Mouse (Mus musculus) neural tube, embryonic 12.5 days (tissue): ENCODE data around the gene Lrrc4b. TPM values are rescaled to one million over a fixed set of nuclear protein-coding genes. Genes with fewer than 3 reads are reported as not detected.

Experiments used
- ATAC-seq: fragments of 200-750 bp; cut with Nextera tagmentation; 2 replicates; pipeline ENCODE4 v1.8.0; 2017; ENCODE audit warnings: low read depth, mild to moderate bottlenecking, moderate TSS enrichment, moderate library complexity; ENCODE audit not compliant: low FRiP score
- H3K27ac ChIP-seq: fragments of 300-500 bp; sonication (generic); 2 replicates; pipeline ENCODE4 v1.5.1; 2016
- H3K27me3 ChIP-seq: fragments of 300-500 bp; sonication (generic); replicated peaks from 2 replicates; pipeline ENCODE4 v1.6.1; 2016; ENCODE audit warnings: mild to moderate bottlenecking
- H3K36me3 ChIP-seq: fragments of 300-500 bp; sonication (generic); 2 replicates; pipeline ENCODE4 v1.6.1; 2016; ENCODE audit warnings: mild to moderate bottlenecking
- H3K4me1 ChIP-seq: fragments of 300-500 bp; sonication (generic); 2 replicates; pipeline ENCODE4 v1.6.1; 2016
- H3K4me2 ChIP-seq: fragments of 300-500 bp; sonication (generic); replicated peaks from 2 replicates; pipeline ENCODE4 v1.6.1; 2016; ENCODE audit warnings: mild to moderate bottlenecking
- H3K4me3 ChIP-seq: fragments of 300-500 bp; sonication (generic); 2 replicates; pipeline ENCODE4 v1.5.1; 2016
- H3K9ac ChIP-seq: fragments of 300-500 bp; sonication (generic); 2 replicates; pipeline ENCODE4 v1.6.1; 2016; ENCODE audit warnings: mild to moderate bottlenecking
- H3K9me3 ChIP-seq: fragments of 300-500 bp; sonication (generic); 2 replicates; pipeline ENCODE4 v1.6.1; 2016; ENCODE audit warnings: mild to moderate bottlenecking
- WGBS: fragments of 180-500 bp; shearing (Covaris S2); methylation state at CpG from one replicate; pipeline ENCODE4 v1.1.7; 2016; 5-methylcytosine and 5-hydroxymethylcytosine counted together
- polyA plus RNA-seq: library from polyadenylated mRNA; unstranded; fragments of >200 nt; fragmentation: Nextera tagmentation; extraction: Ambion mirVana; gene quantifications from 2 replicates; pipeline ENCODE4 v1.2.1, GENCODE M21; 2016

The Lrrc4b gene
- polyA plus RNA-seq, 1 experiment from 2014 or later, result 10.4 TPM

DNA sequence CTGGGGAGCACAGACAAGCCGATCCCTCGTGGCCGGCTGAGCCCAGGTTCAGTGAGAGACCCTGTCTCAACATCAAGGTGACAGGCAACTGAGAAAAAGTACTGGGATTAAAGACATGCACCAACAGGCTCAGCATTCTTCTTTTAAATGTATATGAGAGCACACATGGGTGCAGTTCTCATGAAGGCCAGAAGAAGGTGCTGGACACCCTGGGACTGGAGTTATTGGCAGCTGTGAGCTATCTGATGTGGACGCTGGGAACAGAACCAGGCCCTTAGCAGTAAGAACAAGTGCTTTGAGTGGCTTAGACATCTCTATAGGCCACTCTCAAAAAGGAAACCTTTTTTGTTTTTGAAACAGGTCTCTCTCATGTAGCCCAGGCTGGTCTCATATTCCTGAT lies 17.7 kb upstream of the Lrrc4b start:
- Histone ChIP-seq H3K4me2 (no peak overlapping the region), H3K4me3 (no peak overlapping the region), H3K36me3 (no peaks in the 10 kb centered on the region), H3K27me3 (peaks cover 6% of the 10 kb centered on the region; the same call in 1 of the 2 replicates), H3K9me3 (no peaks in the 10 kb centered on the region), H3K27ac (no peak overlapping the region), H3K9ac (no peak overlapping the region), H3K4me1 (no peaks in the 10 kb centered on the region)
- 86% methylated on average over 4 of the region's 4 CpGs for WGBS
- ATAC-seq, result no peak

DNA sequence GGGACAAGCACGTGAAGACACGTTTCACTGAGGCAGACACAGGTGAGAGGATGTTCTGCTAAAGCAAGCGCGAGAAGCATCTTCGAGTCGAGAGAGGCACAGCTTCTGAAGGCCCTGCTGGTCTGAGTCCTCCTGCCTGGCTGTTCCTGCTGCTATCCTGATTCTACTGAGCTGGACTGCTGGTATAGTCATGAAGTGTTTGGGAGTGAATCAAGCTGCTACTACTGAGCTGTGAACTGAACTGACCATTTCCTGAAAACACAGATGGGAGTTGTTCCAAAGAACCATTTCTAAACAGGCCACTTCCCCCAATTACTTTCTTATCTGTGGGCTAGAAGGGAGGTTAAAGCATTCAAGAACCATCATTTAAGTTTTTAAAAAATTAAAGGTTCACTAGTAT lies 15.5 kb upstream of the Lrrc4b start:
- Histone ChIP-seq H3K27me3 (no peaks in the 10 kb centered on the region), H3K4me2 (no peak overlapping the region), H3K9me3 (no peaks in the 10 kb centered on the region), H3K27ac (no peak overlapping the region), H3K9ac (no peak overlapping the region), H3K4me3 (no peak overlapping the region), H3K36me3 (no peaks in the 10 kb centered on the region), H3K4me1 (no peaks in the 10 kb centered on the region)
- 86% methylated on average over 6 of the region's 6 CpGs for whole genome bisulfite sequencing
- no peak for ATAC-seq

DNA sequence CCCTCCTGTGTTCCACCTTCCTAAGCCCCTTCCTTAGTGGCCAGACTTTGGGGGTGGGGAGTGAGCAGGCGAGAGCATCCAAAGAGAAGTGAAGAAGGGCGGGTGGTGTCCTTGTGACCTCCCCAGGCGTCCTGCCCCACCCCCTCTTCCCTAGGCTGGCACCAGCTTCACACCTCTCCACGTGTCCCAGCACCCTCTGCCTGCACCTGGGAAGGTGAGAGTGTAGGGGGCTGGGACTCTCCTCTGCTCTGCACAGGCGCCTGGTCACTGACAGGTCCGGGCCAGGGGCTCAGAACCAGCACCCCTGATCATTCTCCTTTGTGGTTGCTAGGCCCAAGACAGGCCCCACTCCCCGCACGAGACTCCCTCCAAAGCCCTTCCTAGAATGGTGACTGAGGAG lies 1.2 kb upstream of the Lrrc4b start:
- ATAC-seq, result peak; percentile 17; the same call in 1 of the 2 replicates
- no peaks in the 10 kb centered on the region for H3K36me3 ChIP-seq
- no peaks in the 10 kb centered on the region for H3K9me3 ChIP-seq

DNA sequence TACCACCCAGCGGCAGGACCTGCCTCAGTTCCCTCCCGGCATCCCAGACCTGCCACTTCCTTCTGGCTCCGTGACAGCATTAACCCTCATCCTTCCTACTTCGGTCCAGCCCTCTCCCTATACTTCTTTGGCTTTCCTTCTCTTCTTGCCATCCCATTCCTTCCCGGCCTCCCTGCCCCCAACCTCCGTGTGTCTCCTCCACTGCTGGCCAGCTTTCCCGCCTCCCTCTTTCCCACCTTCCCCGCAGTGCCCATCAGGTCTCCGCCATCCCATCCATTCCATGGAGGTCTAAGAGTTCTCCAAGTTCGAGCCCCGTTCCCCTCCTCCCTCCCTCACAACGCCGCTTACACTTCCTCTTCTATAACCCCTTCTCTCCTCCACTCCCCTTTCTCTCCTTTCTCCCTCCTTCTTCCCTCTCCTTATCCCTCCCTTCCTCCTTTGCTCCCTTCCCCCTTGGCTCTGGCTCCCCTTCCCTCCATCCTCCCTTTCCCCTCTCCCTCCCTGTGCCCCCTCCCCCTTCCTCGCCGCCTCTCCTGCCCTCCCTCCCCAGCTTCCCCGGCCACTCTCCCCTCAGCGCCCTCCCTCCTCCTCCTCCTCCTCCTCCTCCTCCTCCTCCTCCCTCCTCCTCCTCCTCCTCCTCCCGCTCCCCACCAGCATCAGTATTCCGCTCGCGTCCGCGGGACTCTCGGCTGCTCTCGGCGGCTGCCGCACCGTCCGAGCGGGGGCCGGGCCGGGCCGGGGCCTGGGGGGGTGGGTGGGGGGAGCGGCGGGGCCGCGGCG lies 457 bp upstream of the Lrrc4b start:
- Histone ChIP-seq H3K36me3 (no peaks in the 10 kb centered on the region), H3K4me1 (peaks cover 50% of the 10 kb centered on the region), H3K9ac (peak overlapping the region; percentile 95), H3K4me2 (peak overlapping the region; percentile 88), H3K4me3 (peak overlapping the region; percentile 70), H3K27ac (peak overlapping the region; percentile 97), H3K27me3 (peaks cover 8% of the 10 kb centered on the region), H3K9me3 (no peaks in the 10 kb centered on the region)
- WGBS, result 1% methylated on average over 18 of the region's 38 CpGs
- ATAC-seq, result peak; percentile 24

More for the DNA sequence above, 1.2 kb upstream of the Lrrc4b start:
- H3K4me2 ChIP-seq, result peak overlapping the region; percentile 88
- H3K4me3 ChIP-seq, result peak overlapping the region; percentile 70
- 5% methylated on average over 8 of the region's 8 CpGs for WGBS
- peak overlapping the region; percentile 95 for H3K9ac ChIP-seq
- H3K27me3 ChIP-seq, result peaks cover 8% of the 10 kb centered on the region
- peaks cover 44% of the 10 kb centered on the region for H3K4me1 ChIP-seq
- peak overlapping the region; percentile 97 for H3K27ac ChIP-seq

DNA sequence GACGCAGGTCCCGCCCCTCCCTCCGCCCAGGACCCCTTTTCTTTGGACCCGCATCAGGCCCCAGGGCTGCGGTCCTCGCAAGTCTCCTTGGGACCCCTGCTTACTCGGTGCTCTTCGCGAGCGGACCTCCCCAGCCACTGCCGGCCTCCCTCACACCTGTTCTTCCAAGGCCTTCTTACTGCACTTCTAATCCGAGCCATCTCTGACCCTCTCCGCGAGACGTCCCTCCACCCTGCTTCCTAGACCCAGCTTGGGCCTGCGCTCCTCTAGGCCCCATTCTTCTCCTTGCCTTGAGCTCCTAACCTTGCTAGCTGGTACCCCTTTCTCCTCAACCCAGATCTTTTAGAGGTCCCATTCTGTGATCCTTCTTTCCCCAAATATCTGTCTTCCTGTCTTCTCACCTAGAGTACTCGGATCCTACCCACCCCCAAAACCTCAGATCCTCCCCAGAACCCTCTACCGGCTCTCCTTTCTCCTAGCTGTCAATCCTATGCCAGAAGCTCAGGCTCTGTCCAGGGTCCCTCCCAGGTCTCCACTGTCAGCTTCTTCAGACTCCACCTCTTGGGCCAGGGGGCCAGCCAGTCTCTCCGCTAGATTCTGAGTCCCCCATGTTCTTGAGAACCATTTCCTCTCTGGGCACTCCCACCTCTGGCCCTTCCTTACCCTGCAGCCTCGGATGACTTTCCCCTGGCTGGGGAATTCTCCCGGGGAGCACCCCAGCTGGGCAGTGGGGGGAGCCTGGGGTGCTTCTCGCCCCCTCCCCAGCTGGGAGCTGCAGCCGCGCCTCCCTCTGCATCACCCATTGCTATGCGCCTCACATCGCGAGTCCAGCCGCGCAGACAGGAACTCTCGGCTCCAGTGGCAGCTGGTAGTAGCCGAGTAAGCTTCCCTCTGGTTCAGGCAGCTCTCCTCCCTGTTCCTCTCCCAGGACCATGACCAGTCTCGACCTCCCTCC lies 993 bp downstream of the Lrrc4b start:
- Histone ChIP-seq H3K9me3 (no peaks in the 10 kb centered on the region), H3K36me3 (peaks cover 3% of the 10 kb centered on the region; the same call in 1 of the 2 replicates), H3K4me1 (peaks cover 51% of the 10 kb centered on the region), H3K4me2 (peak overlapping the region; percentile 88), H3K9ac (peak overlapping the region; percentile 95), H3K27ac (peak overlapping the region; percentile 97), H3K27me3 (peaks cover 8% of the 10 kb centered on the region), H3K4me3 (peak overlapping the region; percentile 70)
- WGBS, result 0% methylated on average over 31 of the region's 32 CpGs
- ATAC-seq, result peak; percentile 43

DNA sequence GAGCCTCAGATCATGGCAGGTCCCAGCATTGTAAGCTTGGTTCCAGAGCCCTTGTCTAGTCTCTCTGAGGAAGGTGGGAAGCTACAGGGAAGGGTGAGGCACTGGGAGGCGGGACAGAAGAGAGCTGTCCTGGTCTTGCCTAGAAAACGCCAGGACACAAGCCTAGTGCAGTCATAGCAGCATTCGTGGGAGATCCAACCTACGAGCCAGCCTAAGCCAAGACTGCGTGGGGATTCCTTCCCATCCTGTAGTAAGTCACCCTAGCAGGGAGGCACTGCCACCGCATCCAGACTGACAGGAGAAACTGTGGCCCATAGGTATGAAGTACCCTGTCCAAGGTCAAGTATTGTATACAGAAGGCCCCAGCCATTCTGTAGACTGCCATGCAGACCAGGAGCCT lies 3.7 kb downstream of the Lrrc4b start:
- no peaks in the 10 kb centered on the region for H3K9me3 ChIP-seq
- H3K4me1 ChIP-seq, result peaks cover 46% of the 10 kb centered on the region
- H3K27ac ChIP-seq, result no peak overlapping the region
- H3K36me3 ChIP-seq, result peaks cover 3% of the 10 kb centered on the region; the same call in 1 of the 2 replicates
- no peak for ATAC-seq
- no peak overlapping the region for H3K4me2 ChIP-seq
- WGBS, result 83% methylated on average over 6 of the region's 6 CpGs
- H3K4me3 ChIP-seq, result no peak overlapping the region
- H3K27me3 ChIP-seq, result peaks cover 4% of the 10 kb centered on the region
- peak overlapping the region; percentile 10 for H3K9ac ChIP-seq

DNA sequence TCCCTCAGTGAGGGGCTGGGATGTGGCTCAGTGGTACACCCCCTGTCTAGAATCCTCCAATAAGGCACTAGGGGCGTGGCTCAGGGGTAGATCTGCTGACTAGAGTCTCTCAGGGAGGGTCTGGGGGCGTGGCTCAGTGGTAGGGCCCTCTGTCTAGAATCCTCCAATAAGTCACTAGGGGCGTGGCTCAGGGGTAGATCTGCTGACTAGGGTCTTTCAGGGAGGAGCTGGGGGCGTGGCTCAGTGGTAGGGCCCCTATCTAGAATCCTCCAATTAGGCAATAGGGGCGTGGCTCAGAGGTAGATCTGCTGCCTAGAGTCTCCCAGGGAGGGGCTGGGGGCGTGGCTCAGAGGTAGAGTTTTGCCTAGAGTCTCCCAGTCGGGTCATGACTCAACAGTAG lies 4.6 kb downstream of the Lrrc4b start:
- Histone ChIP-seq H3K4me2 (no peak overlapping the region), H3K9ac (no peak overlapping the region), H3K9me3 (no peaks in the 10 kb centered on the region), H3K4me3 (no peak overlapping the region), H3K27me3 (no peaks in the 10 kb centered on the region), H3K4me1 (peaks cover 42% of the 10 kb centered on the region), H3K27ac (no peak overlapping the region), H3K36me3 (peaks cover 3% of the 10 kb centered on the region; the same call in 1 of the 2 replicates)
- 4% methylated on average over 7 of the region's 7 CpGs for WGBS
- ATAC-seq, result no peak

DNA sequence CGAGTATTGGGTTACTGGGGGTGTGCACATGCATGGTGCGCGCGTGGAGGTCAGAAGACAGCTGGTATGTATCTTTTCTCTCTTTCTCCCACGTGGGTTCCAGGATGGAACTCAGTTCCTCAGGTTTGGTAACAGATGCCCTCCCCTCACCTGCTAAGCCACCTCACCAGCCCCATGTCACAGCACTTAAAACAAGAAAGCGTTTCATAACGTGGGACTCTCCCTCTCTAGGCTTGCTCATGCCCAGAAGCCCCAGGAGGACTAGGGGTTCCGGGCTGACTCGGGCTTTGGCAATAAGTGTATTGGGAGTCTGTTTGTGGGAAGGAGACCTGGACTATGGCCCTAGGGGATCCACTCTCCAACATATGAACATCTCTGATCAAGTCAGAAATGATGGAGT lies 5.3 kb downstream of the Lrrc4b start:
- peaks cover 3% of the 10 kb centered on the region; the same call in 1 of the 2 replicates for H3K36me3 ChIP-seq
- 75% methylated on average over 9 of the region's 9 CpGs for WGBS
- H3K4me1 ChIP-seq, result peaks cover 43% of the 10 kb centered on the region
- no peak overlapping the region for H3K4me3 ChIP-seq
- H3K27ac ChIP-seq, result no peak overlapping the region
- no peaks in the 10 kb centered on the region for H3K27me3 ChIP-seq
- no peak overlapping the region for H3K4me2 ChIP-seq
- H3K9ac ChIP-seq, result no peak overlapping the region
- H3K9me3 ChIP-seq, result no peaks in the 10 kb centered on the region
- no peak for ATAC-seq

DNA sequence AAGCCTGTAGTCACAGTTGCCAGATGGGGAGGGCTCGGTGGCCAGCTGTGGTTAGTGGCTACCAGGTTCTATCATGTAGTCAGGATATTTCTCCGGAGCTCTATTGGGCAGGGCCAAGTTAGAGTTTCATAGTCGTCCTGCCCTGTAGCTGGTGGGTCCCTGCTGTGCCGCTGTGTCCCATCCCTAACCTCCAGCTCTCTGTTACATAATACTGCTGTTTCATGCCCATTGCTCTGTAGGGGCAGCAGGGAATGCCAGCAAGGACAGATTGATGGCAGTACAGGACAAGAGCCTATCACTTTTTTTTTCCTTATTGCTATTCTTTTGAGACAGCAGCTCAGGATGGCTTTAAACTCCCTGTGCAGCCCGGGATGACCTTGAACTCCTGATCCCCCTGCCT lies 7.0 kb downstream of the Lrrc4b start:
- Histone ChIP-seq H3K4me3 (no peak overlapping the region), H3K9me3 (no peaks in the 10 kb centered on the region), H3K9ac (no peak overlapping the region), H3K27ac (no peak overlapping the region), H3K4me1 (peaks cover 31% of the 10 kb centered on the region), H3K4me2 (no peak overlapping the region), H3K36me3 (peaks cover 3% of the 10 kb centered on the region; the same call in 1 of the 2 replicates), H3K27me3 (no peaks in the 10 kb centered on the region; the same call in 1 of the 2 replicates)
- no peak for ATAC-seq
- WGBS, result 63% methylated on average over 5 of the region's 5 CpGs

DNA sequence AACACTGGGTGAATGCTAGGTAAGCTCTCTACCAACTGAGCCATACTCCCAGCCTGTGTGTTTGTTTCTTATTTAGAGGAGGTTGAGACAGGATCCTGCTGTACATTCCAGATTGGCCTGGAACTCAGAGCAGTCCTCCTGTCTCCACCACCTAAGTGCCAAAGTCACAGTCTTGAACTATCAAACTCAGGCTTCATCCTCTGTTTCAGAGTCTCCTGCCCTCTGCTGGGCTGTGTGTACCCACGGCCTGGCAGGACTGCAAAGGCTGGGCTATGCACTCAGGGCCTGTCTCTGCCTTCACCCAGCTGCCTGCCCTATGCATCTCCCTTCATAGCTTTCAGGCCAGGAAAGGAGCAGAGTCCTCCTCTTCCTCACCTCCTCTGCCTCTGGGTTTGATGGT lies 7.4 kb downstream of the Lrrc4b start:
- no peak for ATAC-seq
- no peaks in the 10 kb centered on the region for H3K9me3 ChIP-seq
- 8% methylated on average over 1 of the region's 1 CpGs for WGBS
- H3K36me3 ChIP-seq, result peaks cover 3% of the 10 kb centered on the region; the same call in 1 of the 2 replicates
- no peak overlapping the region for H3K4me3 ChIP-seq
- no peak overlapping the region for H3K27ac ChIP-seq
- H3K4me1 ChIP-seq, result peaks cover 30% of the 10 kb centered on the region
- no peak overlapping the region for H3K4me2 ChIP-seq
- H3K9ac ChIP-seq, result no peak overlapping the region
- no peaks in the 10 kb centered on the region; the same call in 1 of the 2 replicates for H3K27me3 ChIP-seq

DNA sequence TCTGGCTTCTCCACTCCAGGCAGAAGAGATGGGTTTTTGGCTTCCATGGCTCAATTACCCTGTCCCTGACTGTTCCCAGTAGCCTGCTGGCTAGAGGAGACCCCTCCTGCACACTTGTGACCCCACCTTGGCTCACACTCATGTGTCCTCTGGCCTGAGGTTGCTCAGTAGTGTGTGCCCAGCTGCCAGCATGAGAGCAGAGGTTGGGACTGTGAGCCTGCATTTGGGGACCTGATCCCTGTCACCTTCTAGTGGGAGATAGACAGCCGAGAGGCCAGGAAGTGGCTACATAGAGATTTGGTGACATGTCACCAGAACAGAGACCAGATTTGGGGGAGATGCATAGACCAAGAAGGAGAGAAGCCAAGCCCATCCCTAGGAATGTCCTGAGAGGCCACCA lies 8.4 kb downstream of the Lrrc4b start:
- H3K9ac ChIP-seq, result no peak overlapping the region
- H3K4me3 ChIP-seq, result no peak overlapping the region
- WGBS, result 93% methylated on average over 1 of the region's 1 CpGs
- H3K9me3 ChIP-seq, result no peaks in the 10 kb centered on the region
- no peak overlapping the region for H3K27ac ChIP-seq
- peaks cover 3% of the 10 kb centered on the region; the same call in 1 of the 2 replicates for H3K36me3 ChIP-seq
- H3K27me3 ChIP-seq, result no peaks in the 10 kb centered on the region; the same call in 1 of the 2 replicates
- no peak for ATAC-seq
- H3K4me1 ChIP-seq, result peaks cover 25% of the 10 kb centered on the region
- H3K4me2 ChIP-seq, result no peak overlapping the region

DNA sequence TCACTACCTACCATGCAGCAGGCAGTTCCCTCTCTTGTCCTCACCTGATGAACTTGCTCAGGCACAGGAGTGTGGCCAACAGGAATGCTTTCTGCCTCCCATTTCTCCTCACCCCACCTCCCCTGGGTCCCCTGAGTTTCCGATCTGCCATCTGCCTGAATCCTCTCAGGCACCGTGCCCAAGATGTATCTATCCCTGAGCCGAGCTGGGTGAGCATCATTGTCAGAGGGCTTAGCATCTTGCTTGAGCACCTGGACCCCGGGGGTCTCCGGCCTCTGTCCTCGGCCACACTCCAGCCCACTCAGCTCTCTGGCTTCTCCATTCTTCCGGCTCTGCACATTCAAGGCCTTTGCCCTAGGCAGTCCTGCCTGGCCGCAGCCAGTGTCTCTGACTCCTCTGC lies 9.1 kb downstream of the Lrrc4b start:
- Histone ChIP-seq H3K9ac (no peak overlapping the region), H3K9me3 (no peaks in the 10 kb centered on the region), H3K27me3 (no peaks in the 10 kb centered on the region; the same call in 1 of the 2 replicates), H3K4me1 (peaks cover 18% of the 10 kb centered on the region), H3K4me3 (no peak overlapping the region), H3K27ac (no peak overlapping the region), H3K36me3 (peaks cover 3% of the 10 kb centered on the region; the same call in 1 of the 2 replicates), H3K4me2 (no peak overlapping the region)
- WGBS, result 74% methylated on average over 8 of the region's 8 CpGs
- ATAC-seq, result no peak
